Mouse (Mus musculus) bone marrow macrophage, adult 2 months (primary cell): ENCODE results near the gene Selplg. TPM values are rescaled to one million over a fixed set of nuclear protein-coding genes. Genes with fewer than 3 reads are reported as not detected.
A peak's percentile ranks its signal among the peaks of the same experiment; 100 is the strongest.
"Not testable (repeated sequence)": the region's sequence is repeated elsewhere in the genome, so short reads cannot be mapped to it uniquely, and the experiment has no call there.

Experiments
- H3K27ac ChIP-seq: 2 replicates; pipeline ENCODE4 v1.5.1; 2012; ENCODE audit warnings: low read depth, low read length; ENCODE audit not compliant: insufficient read depth
- H3K4me1 ChIP-seq: 2 replicates; pipeline ENCODE4 v1.6.1; 2012; ENCODE audit warnings: low read length; ENCODE audit not compliant: control insufficient read depth, insufficient read depth
- H3K4me3 ChIP-seq: 2 replicates; pipeline ENCODE4 v1.5.1; 2012; ENCODE audit warnings: mild to moderate bottlenecking, low read length, moderate library complexity; ENCODE audit not compliant: insufficient read depth
- CTCF ChIP-seq: IDR thresholded peaks from 2 replicates; pipeline ENCODE4 v1.5.1; 2012; ENCODE audit warnings: low read depth, mild to moderate bottlenecking, low read length, moderate library complexity
- POLR2A ChIP-seq: IDR thresholded peaks from 2 replicates; pipeline ENCODE4 v1.6.1; 2012; ENCODE audit warnings: mild to moderate bottlenecking, low read depth, low read length, borderline replicate concordance
- polyA plus RNA-seq: library from polyadenylated mRNA; stranded (reverse); fragments of >200 nt; gene quantifications from 2 replicates; pipeline ENCODE4 v1.2.4, GENCODE M21; 2012; ENCODE audit not compliant: missing spikeins, insufficient read depth, insufficient read length

Selplg gene
- polyA plus RNA-seq, 1 experiment: 365 TPM

DNA sequence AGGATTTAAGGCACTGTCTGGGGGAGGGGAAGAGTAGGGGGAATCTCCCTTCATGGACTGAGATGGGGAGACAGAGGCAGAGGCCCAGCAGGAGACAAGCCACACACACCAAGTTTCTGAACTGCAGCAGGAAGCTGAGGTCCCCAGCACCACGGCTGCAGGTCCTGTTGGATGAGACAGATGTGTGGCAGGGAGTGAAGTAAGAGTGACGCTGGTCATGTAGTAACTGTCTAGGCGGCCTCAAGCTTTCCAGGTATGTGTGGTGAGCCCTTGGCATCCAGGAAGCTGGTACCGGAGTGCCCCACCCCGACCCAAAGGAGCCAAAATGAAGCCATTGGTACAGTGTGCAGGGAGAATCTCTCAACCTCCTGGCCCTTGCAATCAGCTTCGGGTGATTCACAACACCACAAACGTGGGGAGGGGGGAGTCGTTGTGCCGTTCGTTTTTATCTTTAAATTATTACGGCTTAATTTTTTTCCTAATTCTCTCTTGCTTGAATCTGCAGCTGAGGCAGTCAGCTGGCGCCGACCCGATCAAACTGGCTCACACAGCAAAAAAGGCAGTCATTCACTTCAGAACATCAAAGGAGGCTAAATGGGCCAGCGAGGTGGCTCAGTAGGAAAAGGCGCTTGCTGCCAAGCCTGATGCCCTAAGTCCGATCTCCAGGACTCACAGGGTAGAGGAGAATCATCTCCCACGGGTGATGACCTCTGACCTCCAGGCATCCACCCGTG lies 35.1 kb downstream of the Selplg start:
- no peak overlapping the region for H3K27ac ChIP-seq
- no peak overlapping the region for H3K4me3 ChIP-seq
- peaks cover 23% of the 10 kb centered on the region for H3K4me1 ChIP-seq
- TF ChIP-seq CTCF (no peak), POLR2A (no peak)

GRCm38 (mm10) chr5:113796401-113797148 lies 35.9 kb downstream of the Selplg start:
- TF ChIP-seq POLR2A (no peak), CTCF (no peak; the same call in 1 of the 2 replicates)
- peak overlapping the region; percentile 26 for H3K27ac ChIP-seq
- peaks cover 23% of the 10 kb centered on the region for H3K4me1 ChIP-seq
- 0 out of 2 replicates have a peak overlapping the region, but pooled peaks have one; percentile 4 for H3K4me3 ChIP-seq

GRCm38 (mm10) chr5:113791197-113792095 lies 41.0 kb downstream of the Selplg start:
- Histone ChIP-seq H3K27ac (no peak overlapping the region), H3K4me3 (no peak overlapping the region), H3K4me1 (peaks cover 33% of the 10 kb centered on the region)
- TF ChIP-seq POLR2A (no peak), CTCF (no peak)

DNA sequence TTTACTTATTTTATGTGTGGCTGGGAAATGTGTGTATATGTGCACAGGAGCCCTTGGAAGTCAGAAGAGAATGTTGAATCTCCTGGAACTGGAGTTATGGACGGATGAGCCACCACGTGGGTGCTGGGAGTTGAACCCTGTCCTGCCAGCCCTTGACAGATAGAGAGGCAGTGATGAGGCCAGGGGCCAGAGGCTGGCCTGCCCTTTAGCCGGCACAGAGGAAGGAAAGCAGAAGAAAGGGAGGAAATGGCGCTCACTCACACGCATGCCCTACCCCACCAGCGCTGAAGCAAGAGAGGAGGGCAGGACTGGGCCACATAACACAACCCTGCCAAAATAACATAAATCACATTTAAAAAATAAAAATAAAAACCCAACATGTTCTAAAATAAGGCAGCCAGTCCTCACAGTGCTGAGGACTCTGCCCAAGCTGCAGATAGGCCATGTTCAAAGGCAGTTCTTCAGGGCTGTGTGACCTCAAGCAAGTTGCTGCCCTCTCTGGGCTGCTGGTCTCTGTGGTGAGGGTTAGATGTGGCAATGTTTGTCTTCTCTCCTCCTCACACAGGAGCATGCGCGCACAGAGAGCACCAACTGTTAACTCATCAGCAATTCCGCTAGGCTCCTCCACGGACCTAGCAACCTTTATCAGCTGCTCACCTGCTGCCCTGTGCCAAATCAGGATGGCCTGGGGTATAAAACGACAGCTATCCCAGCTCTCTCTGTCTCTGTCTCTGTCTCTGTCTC lies 41.8 kb downstream of the Selplg start:
- Histone ChIP-seq H3K4me3 (no peak overlapping the region), H3K4me1 (peaks cover 24% of the 10 kb centered on the region), H3K27ac (no peak overlapping the region)
- no peak for TF ChIP-seq POLR2A
- TF ChIP-seq CTCF: no peak

- no peak for TF ChIP-seq CTCF
- no peak for TF ChIP-seq POLR2A
- no peak overlapping the region for H3K4me3 ChIP-seq
- no peak overlapping the region for H3K27ac ChIP-seq
- peaks cover 27% of the 10 kb centered on the region for H3K4me1 ChIP-seq
Observed at GRCm38 (mm10) chr5:113789075-113789788, 43.2 kb downstream of the Selplg start.

DNA sequence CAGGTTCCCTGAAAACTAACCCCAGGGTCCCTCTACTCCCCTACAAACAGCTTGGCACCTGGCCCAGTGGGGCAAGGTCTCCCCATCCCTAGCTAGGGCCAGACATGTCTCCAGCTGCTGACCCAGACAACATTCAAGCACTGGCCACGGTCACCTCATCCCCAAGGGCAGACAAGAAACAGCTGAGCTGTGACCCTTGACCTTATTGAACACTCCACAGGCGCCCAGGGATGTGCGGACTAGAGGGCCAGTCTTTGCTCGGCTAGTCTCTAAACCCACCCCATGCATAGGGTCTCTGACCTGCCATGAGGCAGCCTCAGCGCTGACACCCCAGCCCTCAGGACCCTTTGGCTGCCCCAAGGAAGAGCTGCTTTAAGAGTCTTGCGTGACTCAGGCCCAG lies 43.8 kb downstream of the Selplg start:
- TF ChIP-seq POLR2A (no peak), CTCF (no peak)
- H3K4me3 ChIP-seq: no peak overlapping the region
- no peak overlapping the region for H3K27ac ChIP-seq
- H3K4me1 ChIP-seq: peaks cover 31% of the 10 kb centered on the region

- Histone ChIP-seq H3K4me1 (peaks cover 28% of the 10 kb centered on the region), H3K4me3 (no peak overlapping the region), H3K27ac (no peak overlapping the region)
- TF ChIP-seq CTCF (no peak), POLR2A (no peak)
Observed at GRCm38 (mm10) chr5:113786985-113787384, 45.5 kb downstream of the Selplg start.

DNA sequence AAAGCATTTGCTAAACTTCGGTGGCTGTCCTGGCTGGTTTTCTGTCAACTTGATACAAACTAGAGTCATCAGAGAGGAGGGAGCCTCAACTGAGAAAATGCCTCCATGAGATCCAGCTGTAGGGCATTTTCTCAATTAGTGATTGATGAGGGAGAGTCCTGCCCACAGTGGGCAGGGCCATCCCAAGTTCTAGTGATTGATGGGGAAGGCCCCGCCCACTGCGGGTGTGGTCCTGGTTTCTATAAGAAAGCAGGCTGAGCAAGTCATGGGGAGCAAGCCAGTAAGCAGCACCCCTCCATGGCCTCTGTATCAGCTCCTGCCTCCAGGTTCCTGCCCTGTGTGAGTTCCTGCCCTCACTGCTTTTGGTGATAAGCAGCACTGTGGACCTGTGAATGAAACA lies 48.3 kb downstream of the Selplg start:
- H3K27ac ChIP-seq: peak overlapping the region; percentile 20

More for the DNA sequence above, 48.3 kb downstream of the Selplg start:
- peaks cover 22% of the 10 kb centered on the region for H3K4me1 ChIP-seq
- H3K4me3 ChIP-seq: not testable (repeated sequence)
